Mouse (Mus musculus) mouse trophoblast stem cell (cell line): ENCODE results near the gene Nos2.
"Not testable (repeated sequence)": the region's sequence is repeated elsewhere in the genome, so short reads cannot be mapped to it uniquely, and the experiment has no call there.

ENCODE experiments used
- in situ Hi-C, 2 experiments: fragments of 300-500 bp; cut with MseI, MboI; formaldehyde crosslinking; loops; 2 replicates in 1 of 2; 3 replicates in 1 of 2; pipeline ENCODE4 v1.15.1; 2025

Nos2 gene

GRCm38 (mm10) chr11:78986311-78987002 is 65.9 kb downstream of the Nos2 start:
- in situ Hi-C loops = no loop called here

- in situ Hi-C loops = not testable (repeated sequence)
Observed at GRCm38 (mm10) chr11:78989206-78989605, 68.6 kb downstream of the Nos2 start.

DNA sequence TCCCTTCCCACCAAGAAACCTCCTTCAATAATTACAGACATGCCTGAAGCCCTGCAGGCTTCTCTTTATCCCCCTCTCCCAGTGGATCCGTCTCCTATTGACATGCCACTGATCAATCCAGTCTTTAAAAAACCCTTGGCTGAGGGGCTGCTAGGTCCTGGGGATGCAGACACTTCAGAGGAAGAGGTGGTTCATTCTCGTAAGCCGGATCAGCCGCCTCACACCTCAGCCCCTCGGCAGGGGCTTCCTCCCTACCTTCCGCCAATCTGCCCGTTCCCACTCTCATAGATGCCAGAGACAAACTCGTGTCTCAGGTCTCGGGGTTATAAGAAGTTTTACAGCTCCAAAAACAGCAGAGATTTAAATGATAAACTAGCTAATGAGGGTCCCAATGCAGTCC is 69.5 kb downstream of the Nos2 start:
- in situ Hi-C loops = no loop called here

- in situ Hi-C loops = not testable (repeated sequence)
Observed at GRCm38 (mm10) chr11:78990875-78991543, 70.4 kb downstream of the Nos2 start.

DNA sequence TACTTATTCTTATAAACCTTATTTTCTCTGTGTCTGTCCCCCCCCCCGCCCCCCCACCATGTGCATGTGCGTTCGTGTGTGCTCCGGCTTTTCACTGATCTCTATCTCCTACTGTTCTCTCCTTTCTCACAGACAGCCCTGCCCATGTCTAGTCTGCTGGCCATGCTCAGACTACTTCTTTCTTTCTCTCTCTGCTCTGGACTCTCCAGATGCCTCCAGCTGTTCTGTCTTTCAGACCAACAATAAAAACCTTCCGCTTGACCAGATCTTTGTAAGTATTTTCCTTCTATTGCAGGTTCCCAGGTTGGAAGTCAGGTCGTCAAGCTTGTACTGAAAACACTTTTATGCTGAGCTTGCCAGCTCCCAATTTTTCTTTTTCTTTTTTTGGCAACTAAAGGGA is 78.5 kb downstream of the Nos2 start:
- in situ Hi-C loops = no loop called here

GRCm38 (mm10) chr11:79001871-79002270 is 81.3 kb downstream of the Nos2 start:
- in situ Hi-C loops = no loop called here

- in situ Hi-C loops = no loop called here
Observed at GRCm38 (mm10) chr11:79002551-79002951, 82.0 kb downstream of the Nos2 start.

- in situ Hi-C loops = no loop called here
Observed at GRCm38 (mm10) chr11:79003053-79003768, 82.6 kb downstream of the Nos2 start.

DNA sequence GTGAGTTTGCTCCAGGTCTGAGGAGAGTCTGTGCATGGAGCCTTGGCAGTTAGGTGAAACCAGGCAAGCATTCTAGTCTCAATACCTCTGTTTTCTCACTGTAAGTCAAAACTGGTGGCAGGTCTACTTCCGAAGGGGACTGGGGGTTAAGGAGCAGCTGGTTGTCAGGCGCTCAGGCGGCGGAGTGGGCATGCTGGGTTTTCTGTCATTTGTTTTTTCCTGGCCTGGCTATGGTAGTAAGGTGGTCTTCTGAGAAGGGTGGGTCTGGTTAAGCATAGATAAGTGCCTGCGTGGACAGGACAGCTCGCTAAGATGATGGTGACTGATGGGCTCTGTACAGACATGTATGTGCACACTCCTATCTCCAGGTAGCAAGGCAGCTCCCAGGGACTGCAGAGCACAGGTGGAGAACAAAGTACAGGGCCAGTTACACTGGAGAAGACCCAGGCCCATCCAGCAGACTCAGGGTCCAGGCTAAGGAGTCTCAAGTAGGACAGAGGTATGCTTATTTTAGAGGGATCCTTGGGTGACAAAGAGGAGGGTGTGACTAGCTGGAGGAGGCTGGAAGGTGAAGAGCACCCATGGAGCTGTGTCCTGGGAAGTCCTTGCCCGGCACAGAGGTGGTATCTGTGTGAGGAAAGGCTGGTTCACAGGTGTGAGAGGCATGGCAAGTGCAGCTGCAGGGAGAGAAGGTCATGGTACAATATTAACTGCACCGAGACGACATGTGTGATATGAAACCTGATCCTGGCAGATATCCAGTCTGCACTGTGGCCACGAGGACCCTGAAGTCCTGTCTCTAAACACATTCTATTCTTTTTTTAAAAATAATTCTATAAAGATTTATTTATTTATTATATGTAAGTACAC is 83.4 kb downstream of the Nos2 start:
- in situ Hi-C loops = no loop called here

- in situ Hi-C loops = loop anchor here in 1 of 2 experiments (5.0 kb wide), 1 partner anchor 38 kb away; no protein-coding TSS in a partner anchor
Observed at GRCm38 (mm10) chr11:79005578-79006394, 85.2 kb downstream of the Nos2 start.

DNA sequence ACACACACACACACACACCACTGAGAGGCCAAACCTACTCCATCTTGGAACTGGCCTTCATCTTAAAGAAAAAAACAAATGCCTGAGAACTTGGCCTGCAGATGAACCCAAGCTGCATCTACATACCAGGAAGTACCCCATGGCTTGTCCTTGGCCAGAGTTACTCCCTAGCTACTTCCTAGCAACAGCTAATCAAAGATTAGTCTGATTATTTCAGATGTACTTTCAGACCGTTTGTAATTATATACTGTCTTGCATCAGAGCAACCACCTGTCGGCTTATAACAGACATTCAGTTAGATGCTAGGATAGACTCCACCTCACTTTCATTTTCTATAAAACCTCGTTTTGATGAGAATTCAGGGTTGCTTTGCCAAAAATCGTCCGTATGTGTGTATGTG is 85.8 kb downstream of the Nos2 start:
- in situ Hi-C loops = loop anchor here in 1 of 2 experiments (5.0 kb wide), 1 partner anchor 39 kb away; no protein-coding TSS in a partner anchor

DNA sequence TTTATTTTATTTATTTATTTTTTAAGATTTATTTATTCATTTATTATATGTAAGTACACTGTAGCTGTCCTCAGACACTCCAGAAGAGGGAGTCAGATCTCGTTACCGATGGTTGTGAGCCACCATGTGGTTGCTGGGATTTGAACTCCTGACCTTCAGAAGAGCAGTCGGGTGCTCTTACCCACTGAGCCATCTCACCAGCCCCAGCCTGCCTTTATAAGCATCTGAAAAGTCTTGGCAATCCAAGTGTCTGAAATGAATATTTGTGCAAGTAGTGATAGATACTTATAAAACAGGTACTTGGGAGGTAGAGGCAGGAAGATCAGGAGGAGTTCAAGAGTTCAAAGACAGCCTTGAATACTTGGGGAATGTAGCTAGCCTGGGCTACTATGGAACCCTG is 86.8 kb downstream of the Nos2 start:
- in situ Hi-C loops = loop anchor here in 1 of 2 experiments (5.0 kb wide), 1 partner anchor 40 kb away; no protein-coding TSS in a partner anchor

DNA sequence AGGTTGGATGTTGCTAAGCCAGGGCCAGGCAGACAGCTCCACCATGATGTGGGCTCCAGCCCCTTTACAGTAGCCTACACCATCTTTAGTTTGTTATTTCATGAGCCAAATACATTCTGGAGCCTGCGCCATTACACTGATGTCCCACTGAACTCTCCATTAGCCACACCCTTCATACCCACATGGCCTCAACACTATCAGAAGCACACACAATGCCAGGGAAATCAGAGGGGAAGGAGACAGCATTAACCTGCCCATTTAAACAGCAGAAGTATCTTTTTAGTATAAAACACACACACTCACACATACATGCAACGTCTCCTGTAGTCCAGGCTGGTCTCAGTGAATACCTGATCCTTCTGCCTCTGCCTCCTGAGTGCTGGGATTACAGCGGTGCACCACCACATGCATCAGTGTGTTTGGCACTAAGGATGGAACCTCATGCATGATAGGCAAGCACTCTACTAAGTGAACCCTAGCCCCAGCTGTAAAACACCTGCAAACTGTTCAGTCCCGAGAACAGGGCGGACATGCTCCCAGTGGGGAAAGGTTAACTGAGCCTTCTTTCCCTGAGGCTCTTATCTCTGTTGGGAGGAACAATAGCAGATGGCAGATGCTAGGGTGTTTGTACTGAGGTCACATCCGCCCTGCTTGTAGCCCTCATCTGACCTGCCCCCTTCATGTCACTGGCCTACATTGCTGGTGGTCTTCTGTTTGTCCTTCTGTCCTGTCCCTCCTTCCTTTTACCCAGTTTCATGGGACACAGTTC is 87.6 kb downstream of the Nos2 start:
- in situ Hi-C loops = loop anchor here in 1 of 2 experiments (5.0 kb wide), 1 partner anchor 41 kb away; no protein-coding TSS in a partner anchor

DNA sequence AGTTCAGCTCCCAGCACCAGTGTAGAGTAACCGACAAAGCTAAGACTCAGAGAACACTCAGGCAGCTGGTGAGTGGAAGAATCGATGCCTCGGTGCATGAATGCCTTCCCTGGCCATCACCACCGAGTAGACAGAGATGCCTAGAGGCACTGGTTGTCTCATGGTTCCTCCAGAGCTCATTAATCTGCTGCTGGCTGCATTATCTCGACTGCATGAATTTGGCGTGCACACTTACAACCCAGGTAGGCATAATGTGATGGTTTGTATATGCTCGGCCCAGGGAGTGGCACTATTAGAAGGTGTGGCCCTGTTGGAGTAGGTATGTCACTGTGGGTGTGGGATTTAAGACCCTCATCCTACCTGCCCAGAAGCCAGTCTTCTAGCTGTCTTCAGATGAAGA is 88.3 kb downstream of the Nos2 start:
- in situ Hi-C loops = loop anchor here in 1 of 2 experiments (5.0 kb wide), 1 partner anchor 42 kb away; no protein-coding TSS in a partner anchor
